Mouse (Mus musculus): Measurements from ENCODE around the gene Ssr2. TPM values are rescaled to one million over a fixed set of nuclear protein-coding genes. Genes with fewer than 3 reads are reported as not detected.
"Not testable (repeated sequence)": the region's sequence is repeated elsewhere in the genome, so short reads cannot be mapped to it uniquely, and the experiment has no call there.

Gene Ssr2
- polyA plus RNA-seq, 1 experiment from 2014 or later: 294 TPM

DNA sequence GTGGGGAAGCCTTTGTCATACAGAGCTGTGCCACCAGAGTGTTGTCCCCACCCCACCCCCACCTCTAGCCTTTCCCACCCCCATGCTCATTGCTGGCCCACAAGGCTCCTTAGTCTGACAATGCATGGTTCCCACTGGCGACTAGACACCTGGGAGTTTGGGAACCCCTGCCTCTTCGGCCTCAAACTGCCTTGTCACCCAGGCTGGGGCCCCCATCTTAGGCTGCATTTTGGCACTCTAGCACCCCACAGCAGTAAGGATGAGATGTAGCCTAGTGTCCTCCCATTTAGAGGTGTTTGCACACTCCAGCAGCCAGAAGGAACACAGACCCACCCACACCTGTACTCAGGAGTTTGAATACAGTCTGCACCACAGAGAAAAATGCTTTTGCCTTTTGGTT is 1.9 kb upstream of the Ssr2 start:
- Histone ChIP-seq H3K9me3 (replicated peaks; ENCODE audit: low read length) (no peaks in the 10 kb centered on the region), H3K4me3 (replicated peaks; ENCODE audit: low read depth, low read length) (no peak overlapping the region), H3K4me2 (ENCODE audit: low read length) (no peak overlapping the region), H3K27ac (no peak overlapping the region), H3K9ac (ENCODE audit: low read depth, low read length) (no peak overlapping the region), H3K27me3 (ENCODE audit: insufficient read depth, low read length) (no peaks in the 10 kb centered on the region), H3K36me3 (ENCODE audit: insufficient read depth, low read length) (peaks cover 11% of the 10 kb centered on the region), H3K4me1 (replicated peaks; ENCODE audit: insufficient read depth, low read length) (no peaks in the 10 kb centered on the region; the same call in 1 of the 2 replicates)
- DNase-seq (ENCODE audit: low spot score) (no peak), ATAC-seq (replicated peaks; ENCODE audit: low FRiP score, low read depth) (no peak)
- TF ChIP-seq CTCF (IDR thresholded peaks at IDR 0.05; ENCODE audit: low read depth): no peak
- WGBS: 90% methylated on average over 2 of the region's 2 CpGs

DNA sequence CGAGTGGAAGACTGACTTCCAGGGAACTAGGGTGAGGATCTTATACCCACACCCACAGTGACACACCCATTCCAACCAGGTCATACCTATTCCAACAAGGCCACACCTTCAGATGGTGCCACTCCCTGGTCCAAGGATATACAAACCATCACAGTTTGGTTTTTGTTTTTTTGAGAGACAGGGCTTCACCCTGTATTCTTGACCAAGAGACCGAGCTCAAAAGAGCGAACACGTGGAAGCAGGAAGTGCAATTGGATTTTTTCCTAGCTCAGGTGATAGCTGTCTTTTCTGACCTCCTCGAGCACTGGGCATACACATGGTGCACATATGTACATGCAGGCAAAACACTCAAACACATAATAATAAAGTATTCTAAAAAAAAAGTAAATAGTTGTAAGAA is 2.2 kb downstream of the Ssr2 start:
- H3K9me3 ChIP-seq (replicated peaks; ENCODE audit: low read length); H3K27me3 ChIP-seq (ENCODE audit: insufficient read depth, low read length); ATAC-seq (replicated peaks; ENCODE audit: low FRiP score, low read depth); DNase-seq (ENCODE audit: low spot score); H3K9ac ChIP-seq (ENCODE audit: low read depth, low read length); H3K36me3 ChIP-seq (ENCODE audit: insufficient read depth, low read length); H3K4me2 ChIP-seq (ENCODE audit: low read length); H3K4me3 ChIP-seq (replicated peaks; ENCODE audit: low read depth, low read length); H3K27ac ChIP-seq; H3K4me1 ChIP-seq (replicated peaks; ENCODE audit: insufficient read depth, low read length): not testable (repeated sequence)
- WGBS: 88% methylated on average over 5 of the region's 5 CpGs

DNA sequence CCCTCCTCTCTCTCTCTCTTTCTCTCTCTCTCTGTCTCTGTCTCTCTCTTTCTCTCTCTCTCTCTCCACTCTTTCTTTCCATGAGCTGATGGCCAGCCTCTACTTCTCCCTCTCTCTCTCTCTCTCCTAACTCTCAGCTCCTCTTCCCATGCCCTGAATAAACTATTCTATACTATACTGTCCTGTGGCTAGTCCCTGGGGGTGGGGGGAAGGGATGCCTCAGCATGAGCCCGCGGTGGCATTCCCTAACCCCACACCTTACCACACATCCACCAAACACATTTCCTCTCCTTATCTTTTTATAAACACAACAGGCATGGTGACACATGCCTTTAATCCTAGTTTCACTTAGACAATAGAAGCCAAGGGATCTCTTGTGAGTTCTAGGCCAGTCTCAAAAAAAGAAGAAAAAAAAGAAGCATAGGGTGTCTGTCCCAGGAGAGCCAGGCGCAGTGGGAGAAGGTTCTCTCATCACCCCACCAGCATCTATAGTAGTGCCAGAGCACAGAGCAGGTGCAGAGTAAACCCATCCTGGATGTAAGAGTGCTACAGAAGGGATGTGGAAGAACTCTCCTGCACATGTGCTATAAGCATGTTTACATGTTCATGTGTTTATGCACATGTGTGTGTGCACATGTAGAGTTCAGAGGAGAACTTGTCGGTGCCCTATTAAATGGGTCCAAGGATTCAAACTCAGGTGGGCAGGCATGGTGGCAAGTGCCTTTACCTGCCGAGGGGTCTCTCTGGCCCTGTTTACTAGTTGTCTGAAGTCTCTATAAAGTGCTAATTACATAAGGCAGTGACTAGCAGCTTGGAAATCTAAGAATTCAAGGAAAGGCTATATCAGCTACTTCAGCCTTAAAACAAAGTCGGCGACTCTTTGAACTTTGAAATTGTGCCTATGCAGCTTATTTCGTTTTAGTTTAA is 3.1 kb downstream of the Ssr2 start:
- Histone ChIP-seq H3K4me2 (ENCODE audit: low read length) (peak overlapping the region; percentile 78), H3K9me3 (replicated peaks; ENCODE audit: low read length) (no peaks in the 10 kb centered on the region), H3K4me1 (replicated peaks; ENCODE audit: insufficient read depth, low read length) (peaks cover 6% of the 10 kb centered on the region; the same call in 1 of the 2 replicates), H3K9ac (ENCODE audit: low read depth, low read length) (peak overlapping the region; percentile 92; the same call in 1 of the 2 replicates), H3K4me3 (replicated peaks; ENCODE audit: low read depth, low read length) (peak overlapping the region; percentile 93), H3K36me3 (ENCODE audit: insufficient read depth, low read length) (peaks cover 14% of the 10 kb centered on the region; the same call in 1 of the 2 replicates), H3K27me3 (ENCODE audit: insufficient read depth, low read length) (no peaks in the 10 kb centered on the region), H3K27ac (no peak overlapping the region)
- DNase-seq (ENCODE audit: low spot score) (no peak), ATAC-seq (replicated peaks; ENCODE audit: low FRiP score, low read depth) (no peak; the same call in 1 of the 2 replicates)
- 51% methylated on average over 8 of the region's 8 CpGs for WGBS
- TF ChIP-seq CTCF (IDR thresholded peaks at IDR 0.05; ENCODE audit: low read depth): no peak

DNA sequence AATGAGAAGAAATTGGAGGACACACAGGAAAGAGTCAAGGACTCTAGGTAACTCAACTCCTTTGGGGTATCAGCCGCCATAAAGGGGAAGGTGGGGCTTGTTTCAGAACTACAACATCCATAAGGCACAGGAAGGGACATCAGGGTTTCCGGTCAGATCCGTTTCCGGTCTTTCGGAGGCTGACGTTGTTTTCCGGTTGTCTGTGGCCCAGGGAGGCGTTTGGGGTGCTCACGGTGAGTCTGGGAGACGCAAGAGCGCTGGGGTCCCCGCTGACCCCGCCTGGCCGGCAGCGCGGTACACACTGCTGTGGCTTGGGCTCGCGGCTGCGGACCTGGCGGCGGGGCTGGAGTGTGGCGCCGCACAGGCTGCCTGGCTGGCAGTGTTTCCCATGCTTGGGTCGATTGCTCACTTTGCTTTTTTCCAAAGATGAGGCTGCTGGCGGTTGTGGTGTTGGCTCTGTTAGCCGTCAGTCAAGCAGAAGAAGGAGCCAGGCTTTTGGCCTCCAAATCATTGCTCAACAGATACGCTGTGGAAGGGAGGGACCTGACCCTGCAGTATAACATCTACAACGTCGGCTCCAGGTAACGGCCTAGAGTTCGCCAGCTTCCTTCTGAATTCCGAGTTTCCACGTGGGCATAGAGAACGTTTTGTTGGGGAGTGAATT is 3.9 kb downstream of the Ssr2 start:
- H3K9me3 ChIP-seq (replicated peaks; ENCODE audit: low read length): no peaks in the 10 kb centered on the region
- peaks cover 6% of the 10 kb centered on the region; the same call in 1 of the 2 replicates for H3K4me1 ChIP-seq (replicated peaks; ENCODE audit: insufficient read depth, low read length)
- WGBS: under 1% methylated on average over 34 of the region's 34 CpGs
- peak overlapping the region; percentile 92 for H3K9ac ChIP-seq (ENCODE audit: low read depth, low read length)
- ATAC-seq (replicated peaks; ENCODE audit: low FRiP score, low read depth): peak; percentile 72
- DNase-seq (ENCODE audit: low spot score): peak; percentile 95
- no peak for TF ChIP-seq CTCF (IDR thresholded peaks at IDR 0.05; ENCODE audit: low read depth)
- H3K4me2 ChIP-seq (ENCODE audit: low read length): peak overlapping the region; percentile 78
- peak overlapping the region; percentile 93 for H3K4me3 ChIP-seq (replicated peaks; ENCODE audit: low read depth, low read length)
- no peaks in the 10 kb centered on the region for H3K27me3 ChIP-seq (ENCODE audit: insufficient read depth, low read length)
- H3K36me3 ChIP-seq (ENCODE audit: insufficient read depth, low read length): peaks cover 14% of the 10 kb centered on the region; the same call in 1 of the 2 replicates
- no peak overlapping the region; the same call in none of the 2 replicates for H3K27ac ChIP-seq

DNA sequence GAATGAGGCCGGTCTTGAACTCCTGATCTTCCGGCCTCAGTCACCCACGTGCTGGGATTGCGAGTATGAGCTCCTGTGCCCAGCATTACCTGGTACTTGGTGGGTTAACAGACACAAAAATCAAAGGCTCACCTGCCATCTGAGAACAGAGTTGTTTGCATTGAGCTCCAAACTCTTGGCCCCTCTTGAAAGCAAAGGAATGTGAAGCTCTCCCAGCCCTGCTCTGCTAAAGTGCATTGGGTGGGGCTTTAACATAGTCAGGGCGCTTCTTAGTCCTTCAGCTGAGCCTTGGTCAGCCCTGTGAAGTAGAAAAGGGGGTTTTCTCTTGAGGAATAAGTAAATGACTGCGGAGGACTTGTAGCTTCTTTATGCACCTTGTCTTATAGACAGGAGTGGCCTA is 10.1 kb downstream of the Ssr2 start:
- peaks cover 38% of the 10 kb centered on the region for H3K36me3 ChIP-seq (ENCODE audit: insufficient read depth, low read length)
- DNase-seq (ENCODE audit: low spot score) (no peak), ATAC-seq (replicated peaks; ENCODE audit: low FRiP score, low read depth) (no peak)
- H3K4me3 ChIP-seq (replicated peaks; ENCODE audit: low read depth, low read length): no peak overlapping the region
- H3K4me2 ChIP-seq (ENCODE audit: low read length): no peak overlapping the region
- no peak overlapping the region for H3K27ac ChIP-seq
- H3K9me3 ChIP-seq (replicated peaks; ENCODE audit: low read length): no peaks in the 10 kb centered on the region
- no peak for TF ChIP-seq CTCF (IDR thresholded peaks at IDR 0.05; ENCODE audit: low read depth)
- WGBS: 93% methylated on average over 6 of the region's 6 CpGs
- H3K27me3 ChIP-seq (ENCODE audit: insufficient read depth, low read length): no peaks in the 10 kb centered on the region
- H3K9ac ChIP-seq (ENCODE audit: low read depth, low read length): no peak overlapping the region
- no peaks in the 10 kb centered on the region for H3K4me1 ChIP-seq (replicated peaks; ENCODE audit: insufficient read depth, low read length)

DNA sequence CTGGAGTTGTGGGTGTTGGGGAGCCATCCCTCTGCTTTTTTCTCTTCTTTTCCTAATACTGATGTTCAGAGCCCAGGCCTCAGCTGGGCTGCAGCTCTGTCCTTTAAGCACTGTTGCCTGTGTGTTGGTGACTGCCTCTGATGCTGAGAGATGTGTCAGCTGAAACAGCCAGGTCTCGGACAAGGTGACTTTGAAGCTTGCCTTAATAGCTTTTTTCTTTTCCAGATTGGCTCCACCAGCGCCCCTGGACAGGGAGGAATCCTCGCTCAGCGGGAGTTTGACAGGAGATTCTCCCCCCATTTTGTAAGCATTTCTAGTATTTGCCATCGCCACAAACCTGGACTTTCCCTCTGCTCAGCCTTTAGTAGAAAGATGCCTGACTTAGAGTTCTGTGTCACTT is 11.0 kb downstream of the Ssr2 start:
- no peak overlapping the region for H3K4me2 ChIP-seq (ENCODE audit: low read length)
- peaks cover 38% of the 10 kb centered on the region for H3K36me3 ChIP-seq (ENCODE audit: insufficient read depth, low read length)
- H3K9me3 ChIP-seq (replicated peaks; ENCODE audit: low read length): no peaks in the 10 kb centered on the region
- H3K4me1 ChIP-seq (replicated peaks; ENCODE audit: insufficient read depth, low read length): 0 out of 2 replicates have a peak, but pooled peaks cover 3% of the 10 kb centered on the region
- H3K27me3 ChIP-seq (ENCODE audit: insufficient read depth, low read length): no peaks in the 10 kb centered on the region
- H3K27ac ChIP-seq: no peak overlapping the region
- 95% methylated on average over 5 of the region's 5 CpGs for WGBS
- no peak overlapping the region for H3K9ac ChIP-seq (ENCODE audit: low read depth, low read length)
- ATAC-seq (replicated peaks; ENCODE audit: low FRiP score, low read depth): no peak
- H3K4me3 ChIP-seq (replicated peaks; ENCODE audit: low read depth, low read length): no peak overlapping the region
- DNase-seq (ENCODE audit: low spot score): no peak
- no peak for TF ChIP-seq CTCF (IDR thresholded peaks at IDR 0.05; ENCODE audit: low read depth)
